12 mouse cellular contexts compared by ENCODE assay signal in genomic region chr1:134292073-134292472, GRCm38 (mm10). TPM values are rescaled to one million over a fixed set of nuclear protein-coding genes. Genes with fewer than 3 reads are reported as not detected.
DNase-seq lines count a peak whose midpoint lies in the region; ATAC-seq and TF ChIP-seq lines count a peak whose summit lies in the region.
"Had no signal": no experiment of that assay in that cellular context is flagged by ENCODE, and none has a peak within 500 bp of the region (broad histone marks: within the 10 kb centered on the region; RNA-seq: fewer than 3 reads in every experiment).

No protein-coding gene starts in this region.

- no peaks in the 10 kb centered on the region for H3K36me3 ChIP-seq in kidney, adult 2 months (ENCODE audit: control insufficient read depth, insufficient read depth, low read length)
- no peaks in the 10 kb centered on the region for H3K36me3 ChIP-seq in midbrain, embryonic 11.5 days (ENCODE audit: control insufficient read depth, insufficient read depth, low read length)
- H3K36me3 ChIP-seq in midbrain, embryonic 15.5 days (replicated peaks), result no peaks in the 10 kb centered on the region
- H3K36me3 ChIP-seq in embryonic facial prominence, embryonic 10.5 days (replicated peaks), result no peaks in the 10 kb centered on the region
- no peaks in the 10 kb centered on the region for H3K36me3 ChIP-seq in midbrain, postnatal 0 days (ENCODE audit: insufficient read depth, low read length)
- H3K36me3 ChIP-seq: stomach, embryonic 15.5 days had no signal

- 0 out of 2 replicates have a peak, but pooled peaks have one; percentile 52 for ATAC-seq in midbrain, embryonic 11.5 days (ENCODE audit: low FRiP score)
- no peak for ATAC-seq in midbrain, embryonic 15.5 days (replicated peaks)
- no peak for ATAC-seq in midbrain, postnatal 0 days (ENCODE audit: low FRiP score)

- no peak overlapping the region for H3K4me3 ChIP-seq in kidney, adult 2 months (ENCODE audit: insufficient read depth, low read depth, low read length)
- H3K4me3 ChIP-seq in midbrain, embryonic 11.5 days (ENCODE audit: low read depth, low read length), result no peak overlapping the region
- no peak overlapping the region for H3K4me3 ChIP-seq in midbrain, embryonic 15.5 days
- H3K4me3 ChIP-seq in embryonic facial prominence, embryonic 10.5 days, result no peak overlapping the region
- H3K4me3 ChIP-seq in midbrain, postnatal 0 days (ENCODE audit: low read depth, low read length), result no peak overlapping the region
- H3K4me3 ChIP-seq: stomach, embryonic 15.5 days had no signal

- TF ChIP-seq POLR2A in kidney, adult 2 months (IDR thresholded peaks at IDR 0.05; ENCODE audit: low read depth, low read length), result no peak

- H3K27ac ChIP-seq in kidney, adult 2 months (ENCODE audit: insufficient read depth, low read depth, low read length), result no peak overlapping the region
- no peak overlapping the region for H3K27ac ChIP-seq in midbrain, embryonic 11.5 days (ENCODE audit: low read depth, low read length)
- no peak overlapping the region for H3K27ac ChIP-seq in midbrain, embryonic 15.5 days
- H3K27ac ChIP-seq in embryonic facial prominence, embryonic 10.5 days (replicated peaks), result peak overlapping the region; percentile 60
- no peak overlapping the region for H3K27ac ChIP-seq in midbrain, postnatal 0 days (ENCODE audit: low read depth, low read length)
- H3K27ac ChIP-seq: stomach, embryonic 15.5 days had no signal

- no peak overlapping the region for H3K9ac ChIP-seq in midbrain, embryonic 11.5 days (ENCODE audit: low read length)
- no peak overlapping the region for H3K9ac ChIP-seq in midbrain, embryonic 15.5 days
- H3K9ac ChIP-seq in midbrain, postnatal 0 days (replicated peaks; ENCODE audit: low read length, poor library complexity, severe bottlenecking), result no peak overlapping the region
- H3K9ac ChIP-seq: stomach, embryonic 15.5 days had no signal

- H3K4me1 ChIP-seq in kidney, adult 2 months (ENCODE audit: control insufficient read depth, insufficient read depth, low read length), result no peaks in the 10 kb centered on the region; the same call in 1 of the 2 replicates
- no peaks in the 10 kb centered on the region for H3K4me1 ChIP-seq in midbrain, embryonic 11.5 days (ENCODE audit: control insufficient read depth, insufficient read depth, low read length)
- peaks cover 3% of the 10 kb centered on the region; the same call in 1 of the 2 replicates for H3K4me1 ChIP-seq in midbrain, embryonic 15.5 days
- peaks cover 43% of the 10 kb centered on the region for H3K4me1 ChIP-seq in embryonic facial prominence, embryonic 10.5 days
- no peaks in the 10 kb centered on the region for H3K4me1 ChIP-seq in midbrain, postnatal 0 days (ENCODE audit: insufficient read depth, low read length)

- 47% methylated on average over 5 of the region's 5 CpGs for WGBS in kidney, adult 2 months
- WGBS in midbrain, embryonic 11.5 days, result 27% methylated on average over 5 of the region's 5 CpGs
- WGBS in midbrain, embryonic 15.5 days, result 30% methylated on average over 5 of the region's 5 CpGs
- 16% methylated on average over 5 of the region's 5 CpGs for WGBS in embryonic facial prominence, embryonic 10.5 days
- 31% methylated on average over 5 of the region's 5 CpGs for WGBS in midbrain, postnatal 0 days

- no peak for TF ChIP-seq CTCF in kidney, adult 2 months (conservative IDR thresholded peaks at IDR 0.05; ENCODE audit: insufficient read depth, insufficient read length, low read depth, low read length)
- TF ChIP-seq CTCF in midbrain, postnatal 0 days (IDR thresholded peaks at IDR 0.05), result no peak

- peak; percentile 29 for DNase-seq in kidney, adult 2 months
- DNase-seq in kidney, postnatal 4 days, result no peak
- DNase-seq in midbrain, embryonic 11.5 days (ENCODE audit: low spot score, missing footprints), result no peak
- DNase-seq in embryonic facial prominence, embryonic 10.5 days (ENCODE audit: low spot score), result peak; percentile 41
- peak; percentile 28 for DNase-seq in midbrain, postnatal 0 days (ENCODE audit: low spot score)
- DNase-seq in cerebellum, adult 18-20 months, result no peak
- DNase-seq in urinary bladder, adult 18-20 months (ENCODE audit: low spot score in 2 of 2), result no peak
- DNase-seq: cerebellum, postnatal 36 days had no signal

- no peaks in the 10 kb centered on the region for H3K27me3 ChIP-seq in kidney, adult 2 months (replicated peaks; ENCODE audit: control insufficient read depth, insufficient read depth, low read length)
- no peaks in the 10 kb centered on the region; the same call in 1 of the 2 replicates for H3K27me3 ChIP-seq in midbrain, embryonic 11.5 days (ENCODE audit: control insufficient read depth, insufficient read depth, low read length)
- no peaks in the 10 kb centered on the region for H3K27me3 ChIP-seq in midbrain, embryonic 15.5 days (replicated peaks)
- peaks cover 13% of the 10 kb centered on the region for H3K27me3 ChIP-seq in embryonic facial prominence, embryonic 10.5 days (replicated peaks; ENCODE audit: low read depth, poor library complexity, severe bottlenecking)
- H3K27me3 ChIP-seq in midbrain, postnatal 0 days (ENCODE audit: insufficient read depth, low read length), result no peaks in the 10 kb centered on the region; the same call in 1 of the 2 replicates
- H3K27me3 ChIP-seq: stomach, embryonic 15.5 days had no signal

- H3K9me3 ChIP-seq in midbrain, embryonic 11.5 days (ENCODE audit: control insufficient read depth, low read length), result no peaks in the 10 kb centered on the region
- peaks cover 3% of the 10 kb centered on the region; the same call in 1 of the 2 replicates for H3K9me3 ChIP-seq in midbrain, embryonic 15.5 days
- no peaks in the 10 kb centered on the region for H3K9me3 ChIP-seq in embryonic facial prominence, embryonic 10.5 days
- no peaks in the 10 kb centered on the region for H3K9me3 ChIP-seq in midbrain, postnatal 0 days (ENCODE audit: low read length)
- H3K9me3 ChIP-seq: stomach, embryonic 15.5 days had no signal

- no peak overlapping the region for H3K4me2 ChIP-seq in midbrain, embryonic 11.5 days
- no peak overlapping the region for H3K4me2 ChIP-seq in midbrain, embryonic 15.5 days
- no peak overlapping the region for H3K4me2 ChIP-seq in midbrain, postnatal 0 days (ENCODE audit: low read depth, low read length, poor library complexity, severe bottlenecking)
- H3K4me2 ChIP-seq: stomach, embryonic 15.5 days had no signal

RNA-seq across cellular contexts. Expression of gene Myog, which starts 2.3 kb away (rescaled TPM):
- polyA plus RNA-seq in kidney, adult 2 months (2012; rRNA removed), result 0.09 TPM in 1 of 2 replicates, not detected in the other
- polyA plus RNA-seq in midbrain, embryonic 11.5 days (2014; fragmentation: Nextera tagmentation; extraction: Ambion mirVana), result not detected in 2 replicates
- polyA plus RNA-seq in midbrain, embryonic 15.5 days (2015; fragmentation: Nextera tagmentation; extraction: Ambion mirVana), result 0.10 TPM in 1 of 2 replicates, not detected in the other
- 0.62 and 3.1 TPM in 2 replicates for polyA plus RNA-seq in embryonic facial prominence, embryonic 10.5 days (2016; fragmentation: Nextera tagmentation; extraction: Ambion mirVana)
- 0.11 and 0.19 TPM in 2 replicates for total RNA-seq in midbrain, postnatal 0 days (2014; rRNA removed)
- not detected in 2 replicates for polyA plus RNA-seq in midbrain, postnatal 0 days (2015; fragmentation: Nextera tagmentation; extraction: Ambion mirVana)
- total RNA-seq: megakaryocyte, adult 5-6 weeks had no signal
- polyA plus RNA-seq: hindbrain, embryonic 16.5 days had no signal

RNA-seq across cellular contexts. Expression of gene Ppfia4, which starts 40.7 kb away (rescaled TPM):
- 3.6 and 4.2 TPM in 2 replicates for polyA plus RNA-seq in kidney, adult 2 months (2012; rRNA removed)
- polyA plus RNA-seq in midbrain, embryonic 11.5 days (2014; fragmentation: Nextera tagmentation; extraction: Ambion mirVana), result 1.9 and 2.6 TPM in 2 replicates
- 18.9 and 20.4 TPM in 2 replicates for polyA plus RNA-seq in midbrain, embryonic 15.5 days (2015; fragmentation: Nextera tagmentation; extraction: Ambion mirVana)
- polyA plus RNA-seq in embryonic facial prominence, embryonic 10.5 days (2016; fragmentation: Nextera tagmentation; extraction: Ambion mirVana), result 2.4 and 2.5 TPM in 2 replicates
- 42.0 and 43.3 TPM in 2 replicates for total RNA-seq in midbrain, postnatal 0 days (2014; rRNA removed)
- 28.7 and 29.1 TPM in 2 replicates for polyA plus RNA-seq in midbrain, postnatal 0 days (2015; fragmentation: Nextera tagmentation; extraction: Ambion mirVana)

RNA-seq across cellular contexts. Expression of gene Adora1, which starts 56.8 kb away (rescaled TPM):
- polyA plus RNA-seq in kidney, adult 2 months (2012; rRNA removed), result 13.5 and 16.6 TPM in 2 replicates
- polyA plus RNA-seq in midbrain, embryonic 11.5 days (2014; fragmentation: Nextera tagmentation; extraction: Ambion mirVana), result 0.07 and 0.08 TPM in 2 replicates
- polyA plus RNA-seq in midbrain, embryonic 15.5 days (2015; fragmentation: Nextera tagmentation; extraction: Ambion mirVana), result 16.2 and 19.2 TPM in 2 replicates
- 0.28 and 0.65 TPM in 2 replicates for polyA plus RNA-seq in embryonic facial prominence, embryonic 10.5 days (2016; fragmentation: Nextera tagmentation; extraction: Ambion mirVana)
- total RNA-seq in midbrain, postnatal 0 days (2014; rRNA removed), result 45.1 and 54.2 TPM in 2 replicates
- 32.5 and 35.6 TPM in 2 replicates for polyA plus RNA-seq in midbrain, postnatal 0 days (2015; fragmentation: Nextera tagmentation; extraction: Ambion mirVana)
- total RNA-seq: megakaryocyte, adult 5-6 weeks had no signal

Comparison
In these comparisons a context has a peak if more than half of its experiments do, and no peak if none do; other contexts are left out.
1. DNase-seq: peak in kidney, adult 2 months (single experiment), embryonic facial prominence, embryonic 10.5 days (single experiment) and midbrain, postnatal 0 days (single experiment); none in kidney, postnatal 4 days (0 of 2), midbrain, embryonic 11.5 days (single experiment), cerebellum, adult 18-20 months (0 of 2) and urinary bladder, adult 18-20 months (0 of 2).